Mouse (Mus musculus): ENCODE results near the gene Wfdc17.

- TF ChIP-seq CTCF (IDR thresholded peaks at IDR 0.05; ENCODE audit: control insufficient read depth, insufficient read depth, insufficient read length) (no peak), MAX (IDR thresholded peaks at IDR 0.05) (no peak)
Observed at GRCm38 (mm10) chr11:83733071-83733640, 29.4 kb downstream of the Wfdc17 start.
